Mouse (Mus musculus): ENCODE data around the gene Cd2bp2.

The Cd2bp2 gene

GRCm38 (mm10) chr7:127195544-127196295, at the start of gene Cd2bp2:
Cd2bp2 (minus strand) TSS chr7:127196050.
- H3K27me3 ChIP-seq (ENCODE audit: control insufficient read depth, insufficient read depth, low read length, poor library complexity, severe bottlenecking): no peaks in the 10 kb centered on the region
- peaks cover 18% of the 10 kb centered on the region for H3K36me3 ChIP-seq (ENCODE audit: control insufficient read depth, insufficient read depth, low read length, poor library complexity, severe bottlenecking)
- DNase-seq (ENCODE audit: low read depth, low spot score): peak; percentile 97

- no peaks in the 10 kb centered on the region for H3K27me3 ChIP-seq (ENCODE audit: control insufficient read depth, insufficient read depth, low read length, poor library complexity, severe bottlenecking)
- no peak for DNase-seq (ENCODE audit: low read depth, low spot score)
- H3K36me3 ChIP-seq (ENCODE audit: control insufficient read depth, insufficient read depth, low read length, poor library complexity, severe bottlenecking): 0 out of 2 replicates have a peak, but pooled peaks cover 1% of the 10 kb centered on the region
Observed at GRCm38 (mm10) chr7:127244658-127245510, 49.0 kb upstream of the Cd2bp2 start.

GRCm38 (mm10) chr7:127243870-127244657, 48.2 kb upstream of the Cd2bp2 start, which contains the start of gene Zfp771:
Zfp771 (plus strand) TSS chr7:127244274.
- 0 out of 2 replicates have a peak, but pooled peaks cover 2% of the 10 kb centered on the region for H3K36me3 ChIP-seq (ENCODE audit: control insufficient read depth, insufficient read depth, low read length, poor library complexity, severe bottlenecking)
- no peaks in the 10 kb centered on the region for H3K27me3 ChIP-seq (ENCODE audit: control insufficient read depth, insufficient read depth, low read length, poor library complexity, severe bottlenecking)
- peak; percentile 91 for DNase-seq (ENCODE audit: low read depth, low spot score)

GRCm38 (mm10) chr7:127243361-127243867, 47.6 kb upstream of the Cd2bp2 start:
- Histone ChIP-seq H3K36me3 (ENCODE audit: control insufficient read depth, insufficient read depth, low read length, poor library complexity, severe bottlenecking) (0 out of 2 replicates have a peak, but pooled peaks cover 4% of the 10 kb centered on the region), H3K27me3 (ENCODE audit: control insufficient read depth, insufficient read depth, low read length, poor library complexity, severe bottlenecking) (no peaks in the 10 kb centered on the region)

GRCm38 (mm10) chr7:127234777-127235176, 38.9 kb upstream of the Cd2bp2 start:
- no peak for DNase-seq (ENCODE audit: low read depth, low spot score)
- Histone ChIP-seq H3K36me3 (ENCODE audit: control insufficient read depth, insufficient read depth, low read length, poor library complexity, severe bottlenecking) (peaks cover 17% of the 10 kb centered on the region), H3K27me3 (ENCODE audit: control insufficient read depth, insufficient read depth, low read length, poor library complexity, severe bottlenecking) (no peaks in the 10 kb centered on the region)

More at GRCm38 (mm10) chr7:127243361-127243867, 47.6 kb upstream of the Cd2bp2 start:
- no peak for DNase-seq (ENCODE audit: low read depth, low spot score)

GRCm38 (mm10) chr7:127233765-127234164, 37.9 kb upstream of the Cd2bp2 start:
- DNase-seq (ENCODE audit: low read depth, low spot score): no peak
- Histone ChIP-seq H3K27me3 (ENCODE audit: control insufficient read depth, insufficient read depth, low read length, poor library complexity, severe bottlenecking) (no peaks in the 10 kb centered on the region), H3K36me3 (ENCODE audit: control insufficient read depth, insufficient read depth, low read length, poor library complexity, severe bottlenecking) (peaks cover 14% of the 10 kb centered on the region)

GRCm38 (mm10) chr7:127233368-127233749, 37.5 kb upstream of the Cd2bp2 start:
- Histone ChIP-seq H3K36me3 (ENCODE audit: control insufficient read depth, insufficient read depth, low read length, poor library complexity, severe bottlenecking) (peaks cover 14% of the 10 kb centered on the region), H3K27me3 (ENCODE audit: control insufficient read depth, insufficient read depth, low read length, poor library complexity, severe bottlenecking) (no peaks in the 10 kb centered on the region)
- no peak for DNase-seq (ENCODE audit: low read depth, low spot score)

GRCm38 (mm10) chr7:127232622-127233367, 36.9 kb upstream of the Cd2bp2 start, which contains the start of the genes Zfp553 and Sept1:
Zfp553 (plus strand) TSS chr7:127233061.
Sept1 (minus strand) TSS chr7:127233130.
- no peaks in the 10 kb centered on the region for H3K27me3 ChIP-seq (ENCODE audit: control insufficient read depth, insufficient read depth, low read length, poor library complexity, severe bottlenecking)
- DNase-seq (ENCODE audit: low read depth, low spot score): peak; percentile 80
- H3K36me3 ChIP-seq (ENCODE audit: control insufficient read depth, insufficient read depth, low read length, poor library complexity, severe bottlenecking): peaks cover 14% of the 10 kb centered on the region

- DNase-seq (ENCODE audit: low read depth, low spot score): no peak
Observed at GRCm38 (mm10) chr7:127231826-127232621, 36.2 kb upstream of the Cd2bp2 start.

GRCm38 (mm10) chr7:127231376-127231775, 35.5 kb upstream of the Cd2bp2 start:
- no peak for DNase-seq (ENCODE audit: low read depth, low spot score)
- no peaks in the 10 kb centered on the region for H3K27me3 ChIP-seq (ENCODE audit: control insufficient read depth, insufficient read depth, low read length, poor library complexity, severe bottlenecking)

More at GRCm38 (mm10) chr7:127231826-127232621, 36.2 kb upstream of the Cd2bp2 start:
- Histone ChIP-seq H3K27me3 (ENCODE audit: control insufficient read depth, insufficient read depth, low read length, poor library complexity, severe bottlenecking) (no peaks in the 10 kb centered on the region), H3K36me3 (ENCODE audit: control insufficient read depth, insufficient read depth, low read length, poor library complexity, severe bottlenecking) (peaks cover 11% of the 10 kb centered on the region)

GRCm38 (mm10) chr7:127228615-127229303, 32.9 kb upstream of the Cd2bp2 start:
- DNase-seq (ENCODE audit: low read depth, low spot score): peak; percentile 92
- H3K36me3 ChIP-seq (ENCODE audit: control insufficient read depth, insufficient read depth, low read length, poor library complexity, severe bottlenecking): no peaks in the 10 kb centered on the region
- H3K27me3 ChIP-seq (ENCODE audit: control insufficient read depth, insufficient read depth, low read length, poor library complexity, severe bottlenecking): no peaks in the 10 kb centered on the region

More at GRCm38 (mm10) chr7:127231376-127231775, 35.5 kb upstream of the Cd2bp2 start:
- peaks cover 9% of the 10 kb centered on the region for H3K36me3 ChIP-seq (ENCODE audit: control insufficient read depth, insufficient read depth, low read length, poor library complexity, severe bottlenecking)

- no peaks in the 10 kb centered on the region for H3K27me3 ChIP-seq (ENCODE audit: control insufficient read depth, insufficient read depth, low read length, poor library complexity, severe bottlenecking)
- no peaks in the 10 kb centered on the region for H3K36me3 ChIP-seq (ENCODE audit: control insufficient read depth, insufficient read depth, low read length, poor library complexity, severe bottlenecking)
- DNase-seq (ENCODE audit: low read depth, low spot score): no peak
Observed at GRCm38 (mm10) chr7:127225147-127225995, 29.5 kb upstream of the Cd2bp2 start.

Measured in splenic B cell, adult 2 months (primary cell).